Mouse (Mus musculus) ES-Bruce4 (cell line): ENCODE data around the gene Hspd1.
"Not testable (repeated sequence)": the region's sequence is repeated elsewhere in the genome, so short reads cannot be mapped to it uniquely, and the experiment has no call there.

Experiments used
- CTCF ChIP-seq: IDR thresholded peaks from one replicate; pipeline ENCODE4 v1.8.1; 2011; ENCODE audit warnings: low read depth, low read length
- POLR2A ChIP-seq: IDR thresholded peaks from one replicate; pipeline ENCODE4 v1.8.1; 2011; ENCODE audit warnings: low read length; ENCODE audit not compliant: insufficient read depth

DNA sequence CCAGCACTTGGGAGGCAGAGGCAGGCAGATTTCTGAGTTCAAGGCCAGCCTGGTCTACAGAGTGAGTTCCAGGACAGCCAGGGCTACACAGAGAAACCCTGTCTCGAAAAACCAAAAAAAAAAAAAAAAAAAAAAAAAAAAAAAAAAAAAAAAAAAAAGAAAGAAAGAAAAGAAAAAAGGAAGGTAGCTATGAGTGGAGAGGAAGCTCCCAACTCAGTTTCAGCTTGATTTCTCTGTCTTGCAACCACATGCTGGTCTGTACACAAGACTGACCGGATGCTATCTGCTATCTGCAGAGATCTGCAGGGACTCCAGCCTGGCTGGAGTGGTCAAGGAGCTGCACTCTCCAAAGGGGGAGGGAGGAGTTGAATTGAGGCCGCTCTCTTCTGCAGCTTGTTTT, 29.7 kb downstream of the Hspd1 start:
- not testable (repeated sequence) for TF ChIP-seq CTCF, POLR2A
